Mouse (Mus musculus) spleen, adult 2 months (tissue): Measurements from ENCODE around the gene Lysmd4.

Experiments used
- CTCF ChIP-seq: fragments of 200-500 bp; IDR thresholded peaks from 2 replicates; pipeline ENCODE4 v1.5.1; 2011; ENCODE audit warnings: mild to moderate bottlenecking, inconsistent platforms; ENCODE audit not compliant: insufficient read depth, insufficient read length, insufficient replicate concordance; ENCODE audit errors: extremely low read depth
- POLR2A ChIP-seq: fragments of 200-500 bp; IDR thresholded peaks from 2 replicates; pipeline ENCODE4 v1.6.1; 2011; ENCODE audit warnings: low read depth, low read length, inconsistent platforms

DNA sequence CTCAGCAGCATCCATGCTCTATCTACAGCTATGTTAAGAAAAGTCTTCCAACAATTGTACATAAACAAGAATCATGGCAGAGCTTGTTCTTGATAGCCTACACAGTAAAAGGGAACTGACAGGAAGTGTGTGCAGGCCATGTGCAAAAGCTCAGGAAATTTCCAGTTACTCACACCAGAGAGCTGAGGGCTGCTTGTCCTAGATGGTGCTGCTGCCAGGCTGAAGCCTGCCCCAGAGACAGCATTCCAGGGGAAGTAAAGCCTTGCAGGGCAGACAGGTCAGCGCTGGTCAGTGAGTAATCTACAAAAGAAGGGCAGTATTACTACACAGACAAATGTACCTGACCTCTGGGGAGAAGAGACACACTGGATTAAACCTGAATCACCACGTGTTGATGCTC, 14.0 kb downstream of the Lysmd4 start:
- TF ChIP-seq CTCF = no peak
- TF ChIP-seq POLR2A = no peak
